Mouse (Mus musculus) C2C12 (cell line): ENCODE measurements around the gene Inpp5f.

Source experiments
- CEBPB ChIP-seq: IDR thresholded peaks from one replicate; pipeline ENCODE4 v1.6.1; 2011; ENCODE audit warnings: low read depth, mild to moderate bottlenecking, control low read depth, moderate library complexity
- CTCF ChIP-seq: IDR thresholded peaks from one replicate; pipeline ENCODE4 v1.5.1; 2011; ENCODE audit not compliant: control insufficient read depth, insufficient read depth, insufficient read length
- MAX ChIP-seq: IDR thresholded peaks from one replicate; pipeline ENCODE4 v1.6.1; 2011; ENCODE audit warnings: mild to moderate bottlenecking, control low read depth
- MYOD1 ChIP-seq: IDR thresholded peaks from one replicate; pipeline ENCODE4 v1.6.1; 2011; ENCODE audit warnings: low read depth; ENCODE audit not compliant: control insufficient read depth, insufficient read length
- MYOG ChIP-seq: IDR thresholded peaks from one replicate; pipeline ENCODE4 v1.6.1; 2011; ENCODE audit not compliant: control insufficient read depth, insufficient read length; ENCODE audit errors: extremely low read depth
- USF1 ChIP-seq: IDR thresholded peaks from one replicate; pipeline ENCODE4 v1.6.1; 2011; ENCODE audit warnings: low read depth, mild to moderate bottlenecking, control low read depth, moderate library complexity

DNA sequence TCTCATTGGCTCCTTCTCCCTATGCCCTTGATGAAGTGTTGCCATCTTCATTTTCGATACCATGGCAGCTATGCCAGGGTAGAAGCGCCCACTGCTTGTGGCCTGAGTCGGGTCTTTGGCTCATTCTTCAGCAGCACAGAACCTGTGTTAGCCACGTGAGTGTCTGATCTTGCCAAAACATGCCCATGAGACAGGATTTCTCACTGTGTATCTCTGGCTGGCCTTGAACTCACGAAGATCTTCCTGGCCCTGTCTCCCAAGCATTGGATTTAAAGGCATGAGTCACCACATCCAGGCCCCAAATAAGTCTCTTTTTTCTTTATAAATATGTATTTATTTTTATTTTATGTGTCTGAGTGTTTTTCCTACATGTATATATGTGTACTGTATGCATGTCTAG is 35.9 kb upstream of the Inpp5f start:
- TF ChIP-seq CEBPB (no peak), CTCF (no peak), MAX (no peak), MYOG (no peak), USF1 (no peak), MYOD1 (no peak)
